Mouse (Mus musculus): ENCODE measurements around the gene Faap20.
A peak's percentile ranks its signal among the peaks of the same experiment; 100 is the strongest.
"Not testable (repeated sequence)": the region's sequence is repeated elsewhere in the genome, so short reads cannot be mapped to it uniquely, and the experiment has no call there.

The Faap20 gene

DNA sequence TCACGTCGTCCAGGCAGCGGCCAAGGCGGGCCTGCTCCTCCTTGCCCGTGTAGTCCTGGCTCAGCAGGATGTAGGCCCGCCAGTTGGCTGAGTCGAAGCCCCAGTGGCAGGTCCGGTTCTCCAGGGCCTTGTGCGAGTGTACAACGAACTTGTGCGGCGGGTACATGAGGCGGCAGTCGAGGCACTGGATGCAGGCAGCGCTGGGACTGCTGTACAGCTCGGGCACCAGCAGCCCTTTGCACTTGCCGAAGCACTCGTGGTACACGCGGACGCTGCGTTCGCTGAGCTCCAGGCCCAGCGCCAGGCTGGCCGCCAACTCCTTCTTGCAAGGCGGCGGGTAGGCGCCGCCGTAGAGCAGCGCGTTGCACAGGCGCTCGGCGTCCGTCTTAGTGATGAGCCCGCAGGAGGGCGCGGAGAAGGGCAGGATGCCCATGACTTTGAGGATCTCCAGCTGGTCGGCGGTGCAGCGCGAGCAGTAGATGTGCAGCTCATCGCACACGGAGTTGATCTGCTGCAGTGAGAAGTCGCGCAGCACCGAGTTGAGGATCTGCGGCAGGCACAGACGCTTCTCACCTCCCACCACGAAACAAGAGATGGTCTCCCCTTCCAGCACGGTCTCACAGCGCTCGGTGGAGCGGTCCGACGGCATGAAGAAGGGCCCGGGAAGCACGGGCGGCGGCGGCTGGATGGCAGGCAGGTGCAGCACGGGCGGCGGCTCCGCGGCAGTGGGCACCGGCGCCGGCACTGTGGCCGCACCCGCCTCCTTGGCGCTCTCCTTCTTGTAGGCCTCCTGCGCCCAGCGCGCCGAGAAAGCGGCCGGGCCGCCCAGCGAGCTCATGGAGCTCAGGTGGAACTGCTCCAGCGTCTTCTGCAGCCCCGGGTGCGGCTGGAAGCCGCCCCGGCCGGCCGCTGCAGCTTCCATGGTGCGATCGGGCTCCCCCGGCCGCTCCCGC lies 27.7 kb upstream of the Faap20 start:
- DNase-seq = peak; percentile 79

DNA sequence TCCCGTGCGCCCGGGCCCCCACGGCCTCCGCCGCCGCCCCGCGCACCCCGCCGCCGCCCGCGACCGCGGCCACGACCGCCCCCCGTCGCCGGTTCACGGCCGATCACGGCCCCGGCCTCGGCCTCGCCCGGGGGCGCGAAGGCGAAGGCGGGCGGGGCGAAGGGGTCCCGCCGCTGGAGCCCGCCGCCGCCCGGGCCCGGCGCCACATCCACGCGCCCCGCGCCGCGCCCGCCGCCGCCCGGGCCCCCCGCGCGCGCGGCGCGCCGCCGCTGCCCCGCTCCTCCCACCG lies 27.1 kb upstream of the Faap20 start, which contains the start of gene Ski:
Gene Ski (minus strand): TSS at position 41 of the 289 bp plus-strand sequence.
- no peak for DNase-seq

DNA sequence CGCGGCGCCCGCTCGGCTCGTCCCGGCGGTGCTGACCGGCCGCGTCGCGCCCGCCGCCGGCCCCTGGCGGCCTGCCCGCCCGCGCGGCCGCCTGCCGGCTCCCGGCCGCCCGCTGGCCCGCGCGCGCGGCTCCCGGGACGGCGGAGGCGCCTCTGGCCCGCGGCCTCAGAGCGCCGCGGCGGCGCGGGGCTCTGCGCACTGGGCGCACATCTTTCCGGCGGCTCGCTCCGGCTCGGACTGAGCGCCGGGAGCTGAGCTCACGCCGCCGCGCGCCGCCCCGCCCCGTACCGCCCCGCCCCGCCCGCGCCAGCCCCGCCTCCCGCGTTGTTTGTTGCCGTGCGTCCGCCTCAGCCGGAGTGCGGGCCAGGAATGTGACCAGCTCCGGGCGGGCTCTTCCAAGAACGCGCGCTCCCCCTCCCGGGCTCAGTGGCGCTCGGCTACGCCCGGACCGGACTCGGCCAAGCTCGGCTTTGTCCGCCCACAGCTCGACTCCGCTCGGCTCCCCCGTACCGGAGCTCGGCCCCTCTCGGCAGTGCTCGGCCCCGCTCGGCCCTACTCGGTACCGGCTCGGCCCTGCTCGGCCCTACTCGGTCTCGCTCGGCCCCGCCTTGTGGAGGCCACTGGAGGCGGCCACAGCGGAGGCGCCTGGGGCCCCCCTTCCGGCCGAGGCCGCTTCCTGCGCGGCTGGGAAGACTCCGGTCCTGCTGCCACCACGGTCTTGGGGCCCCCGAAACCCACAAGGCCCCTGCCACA lies 26.6 kb upstream of the Faap20 start:
- DNase-seq = peak; percentile 99

DNA sequence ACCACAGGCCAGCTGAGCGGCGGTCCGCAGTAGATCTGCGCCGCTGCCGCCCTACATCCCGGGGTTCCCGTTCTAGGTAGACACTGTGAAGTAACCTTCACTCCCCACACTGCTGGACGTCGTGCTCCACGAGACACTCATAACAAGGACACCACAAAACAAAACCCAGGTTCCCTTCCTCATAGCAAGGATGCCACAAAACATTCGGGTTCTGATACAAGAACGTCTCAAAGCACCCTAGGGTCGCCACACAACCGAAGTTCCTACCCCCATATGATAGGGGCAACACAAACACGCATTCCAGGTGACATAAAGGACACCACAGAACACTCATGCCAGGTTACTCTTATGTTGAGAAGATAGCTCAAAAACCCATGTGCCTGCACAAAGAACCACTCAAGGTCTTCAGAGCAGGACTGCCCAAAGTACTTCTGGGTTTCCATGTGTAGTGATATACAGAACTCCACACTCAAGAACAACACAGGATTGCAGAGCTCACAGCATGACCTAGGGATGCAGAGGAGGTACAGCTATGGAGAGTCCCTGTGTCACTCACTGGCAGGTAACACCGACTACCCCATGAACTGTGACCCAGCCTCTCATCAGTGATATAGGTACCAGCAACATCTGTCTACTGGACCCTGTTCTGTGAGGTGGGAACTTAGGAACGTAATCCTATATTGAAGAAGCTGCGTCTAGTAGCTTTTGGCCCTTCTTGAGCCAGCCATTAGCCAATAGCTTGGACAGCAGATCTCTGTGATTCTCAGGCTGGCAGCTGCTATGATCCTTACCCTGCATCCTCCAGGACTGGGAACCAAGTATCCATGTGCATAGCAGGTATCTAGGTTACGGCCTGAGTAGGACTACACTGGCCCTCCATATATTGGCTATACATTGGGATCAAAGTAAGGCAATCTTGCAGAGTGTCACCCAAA lies 25.7 kb upstream of the Faap20 start:
- DNase-seq = no peak

DNA sequence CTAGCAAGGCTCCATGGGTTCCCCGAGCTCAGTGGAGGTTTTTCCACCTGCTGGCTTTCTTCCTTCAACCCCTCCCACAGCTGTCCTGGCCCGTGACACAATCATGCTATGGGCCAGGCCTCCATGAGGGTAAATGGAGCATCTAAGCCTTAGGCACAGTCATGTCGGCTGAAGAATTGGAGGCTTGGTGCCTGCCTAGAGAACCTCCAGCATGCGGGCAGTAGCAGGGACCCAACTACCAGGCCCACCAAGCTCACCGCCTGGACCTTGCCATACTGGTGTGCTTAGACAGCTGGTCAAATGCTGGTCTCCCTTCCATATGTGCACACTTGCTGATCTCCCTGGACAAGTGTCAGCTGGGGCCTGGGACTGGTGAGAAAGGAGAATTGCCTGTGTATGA lies 23.7 kb upstream of the Faap20 start:
- DNase-seq = no peak

DNA sequence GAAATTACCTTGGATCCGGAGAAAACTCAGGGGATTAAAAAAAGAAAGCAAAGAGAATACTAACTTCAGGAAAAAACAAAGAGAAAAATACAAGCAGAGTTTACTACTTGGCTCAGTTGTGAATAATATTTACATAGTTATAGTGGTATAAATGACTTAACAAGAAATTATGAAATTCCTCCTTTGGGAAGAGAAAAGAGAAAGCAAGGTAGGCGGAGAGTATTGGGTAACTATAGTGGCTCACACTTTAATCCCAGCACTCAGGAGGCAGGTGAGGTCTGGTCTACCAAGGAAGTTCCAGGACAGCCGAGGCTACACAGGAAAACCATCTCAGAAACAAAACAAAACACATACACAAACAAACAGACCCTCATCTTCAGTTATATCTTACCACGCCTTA lies 21.6 kb upstream of the Faap20 start:
- DNase-seq = no peak

DNA sequence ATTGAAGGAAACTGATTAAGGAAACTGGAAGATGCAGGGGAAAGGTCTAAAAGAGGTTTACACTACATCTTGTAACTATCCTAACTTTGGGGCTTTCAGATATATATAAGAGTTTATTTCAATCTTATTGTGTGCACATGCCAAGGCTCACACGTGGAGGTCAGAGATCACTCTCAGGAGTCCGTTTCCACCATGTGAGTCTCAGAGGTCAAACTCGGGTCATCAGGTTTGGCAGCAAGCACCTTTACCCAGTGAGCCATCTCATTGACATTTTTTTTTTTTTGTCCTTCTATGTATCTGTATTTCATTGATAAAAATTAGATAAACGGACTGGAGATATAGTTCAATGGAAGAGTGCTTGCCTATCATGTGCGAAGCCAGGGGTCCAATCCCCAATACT lies 21.1 kb upstream of the Faap20 start:
- DNase-seq = no peak

DNA sequence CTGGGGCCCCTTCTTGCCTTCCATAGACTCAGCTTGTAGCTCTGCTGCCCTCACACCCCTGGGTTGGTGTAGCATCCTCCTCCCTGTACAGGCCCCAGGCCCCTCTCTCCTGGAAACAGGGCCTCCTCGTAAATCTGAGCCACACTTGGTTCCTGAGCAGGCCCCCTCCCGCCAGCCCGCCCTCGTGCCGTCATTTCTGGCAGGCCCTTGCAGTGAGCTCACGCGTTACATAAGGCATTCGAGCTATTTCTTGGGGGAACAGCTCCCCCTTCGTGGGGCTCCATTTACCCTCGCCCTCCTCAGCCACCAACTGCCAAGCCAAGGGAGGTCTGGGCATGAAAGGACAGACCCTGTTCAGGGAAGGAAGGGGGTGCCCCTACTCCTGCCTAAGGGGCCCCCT lies 15.7 kb upstream of the Faap20 start:
- peak; percentile 88 for DNase-seq

DNA sequence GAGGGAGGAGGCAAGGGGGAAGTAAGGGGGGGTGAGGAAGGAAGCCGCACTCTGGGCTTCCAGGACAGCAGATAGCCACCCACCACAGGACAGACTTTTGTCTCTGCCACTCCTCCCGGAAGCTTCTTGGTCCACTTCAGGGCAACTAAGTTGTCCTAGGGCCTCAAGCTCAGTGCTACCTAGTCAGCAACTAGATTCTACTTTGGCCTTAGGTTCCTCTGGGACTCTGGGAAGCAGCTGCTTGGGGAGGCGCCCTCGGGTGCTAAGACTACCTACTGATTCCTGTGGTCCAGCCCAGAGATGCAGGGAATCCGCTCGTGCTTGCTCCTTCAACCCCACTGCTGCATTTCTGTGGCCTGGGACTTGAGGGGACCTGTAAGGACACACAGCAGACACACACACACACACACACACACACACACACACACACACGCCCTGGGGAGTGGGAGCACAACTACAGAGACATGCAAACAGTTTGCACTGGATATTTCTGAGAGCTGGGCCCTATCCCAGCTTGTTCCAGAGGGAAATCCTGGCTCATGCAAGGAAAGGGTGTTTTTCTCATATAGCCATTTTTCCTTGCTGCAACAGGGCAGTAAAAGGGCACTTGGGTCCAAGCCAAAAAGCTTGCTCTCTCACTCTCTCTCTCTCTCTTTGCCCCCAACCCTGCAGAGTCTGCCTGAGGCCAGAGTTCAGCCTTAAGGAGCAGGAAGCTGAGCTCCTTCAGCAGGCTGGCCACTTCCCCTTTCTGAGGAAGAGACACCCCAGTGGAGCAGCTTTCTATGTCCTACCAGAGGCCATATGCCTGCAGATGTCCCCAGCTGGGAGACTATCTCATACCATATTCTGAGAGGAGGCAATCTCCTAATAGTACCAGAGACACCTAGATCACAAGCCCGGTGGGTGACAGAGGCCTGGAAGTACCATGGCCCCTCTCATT lies 15.0 kb upstream of the Faap20 start:
- peak; percentile 65 for DNase-seq

DNA sequence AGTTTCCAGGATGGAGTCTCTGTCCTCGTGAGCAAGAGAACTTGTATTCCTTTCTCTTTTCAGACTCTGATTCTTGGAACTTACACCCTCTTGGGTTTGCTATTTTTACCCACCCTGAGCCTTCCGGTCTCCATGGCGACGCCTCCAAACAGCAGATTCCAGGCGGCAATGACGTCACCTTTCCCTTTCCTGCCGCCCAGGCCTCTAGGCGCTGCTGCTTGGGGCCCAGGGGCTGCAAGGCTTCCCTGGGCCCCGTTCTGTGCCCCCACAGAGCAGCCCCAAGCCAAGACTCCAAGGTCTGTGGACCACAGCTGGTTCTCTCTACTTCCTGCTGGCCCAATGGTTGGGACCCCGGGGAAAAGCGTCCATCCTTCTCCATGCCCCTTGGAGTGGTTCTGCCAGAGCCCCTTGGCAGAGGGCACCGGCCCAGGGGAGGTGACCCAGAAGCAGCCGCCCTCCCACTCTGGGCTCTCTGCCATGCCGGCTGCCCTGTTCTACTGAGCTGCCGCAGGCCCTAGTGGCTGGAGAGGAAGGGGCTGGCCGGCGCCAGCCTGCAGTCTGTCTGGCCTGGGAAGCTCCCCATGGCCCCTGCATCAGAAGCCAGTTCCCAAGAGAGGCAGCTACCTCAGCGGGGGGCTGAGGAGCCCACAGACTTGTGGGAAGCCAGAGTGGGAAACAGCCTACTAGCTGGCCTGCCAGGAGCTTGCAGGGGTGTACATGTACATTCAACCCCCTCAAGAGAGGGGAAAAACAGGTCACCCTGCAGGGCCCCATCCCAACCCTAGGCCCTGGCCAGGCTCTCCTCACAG lies 14.1 kb upstream of the Faap20 start:
- peak; percentile 97 for DNase-seq

DNA sequence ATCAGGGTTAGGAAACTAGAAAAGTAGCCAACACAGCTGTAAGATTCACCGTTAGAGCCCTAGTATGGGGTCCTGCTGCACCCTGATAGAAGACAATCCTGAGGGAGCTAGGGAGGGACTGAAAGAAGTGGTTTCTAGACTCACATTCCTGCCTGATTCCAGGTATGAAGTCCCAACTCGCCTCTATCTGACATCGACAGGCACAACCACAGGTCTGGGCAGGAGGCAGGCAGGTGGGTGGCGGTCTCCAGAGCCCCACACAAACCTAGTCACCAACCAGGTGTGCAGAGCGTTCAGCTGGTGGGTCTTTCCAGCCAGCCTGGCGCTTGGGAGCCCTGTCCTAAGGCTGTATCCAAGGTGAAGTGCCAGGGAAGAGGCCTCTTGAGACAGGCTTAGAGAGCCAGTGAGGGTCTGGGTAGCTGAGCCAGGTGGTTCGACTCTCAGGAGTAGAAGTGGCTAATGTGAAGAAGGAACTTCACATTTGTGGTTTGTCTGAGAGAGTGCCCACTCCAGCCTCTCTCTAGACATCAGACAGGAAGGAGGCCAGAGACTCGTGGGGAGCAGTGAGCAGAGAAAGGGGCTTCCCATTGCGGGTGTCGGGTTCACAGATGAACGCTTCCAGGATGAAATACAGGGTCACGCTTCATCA lies 12.7 kb upstream of the Faap20 start:
- DNase-seq = peak; percentile 78

DNA sequence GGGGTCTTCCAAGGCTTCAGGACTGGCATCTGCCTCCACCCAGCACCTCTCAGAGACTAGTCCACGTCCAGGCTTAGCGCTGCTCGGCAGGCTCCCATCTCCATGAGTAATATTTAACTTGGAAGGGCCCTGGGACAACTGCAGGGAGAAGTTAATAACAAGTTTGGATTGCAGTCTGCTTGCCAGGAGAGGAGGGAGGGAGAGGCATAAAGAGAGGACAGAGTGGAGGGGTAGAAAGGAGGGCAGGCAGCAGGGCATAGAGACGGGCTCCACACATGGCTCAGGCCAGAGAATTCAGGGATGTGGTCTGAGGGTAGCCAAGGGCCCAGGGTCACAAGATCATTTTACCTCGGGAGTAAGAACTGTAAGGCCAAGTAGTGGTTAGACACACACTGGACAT lies 11.3 kb upstream of the Faap20 start:
- DNase-seq = peak; percentile 78

DNA sequence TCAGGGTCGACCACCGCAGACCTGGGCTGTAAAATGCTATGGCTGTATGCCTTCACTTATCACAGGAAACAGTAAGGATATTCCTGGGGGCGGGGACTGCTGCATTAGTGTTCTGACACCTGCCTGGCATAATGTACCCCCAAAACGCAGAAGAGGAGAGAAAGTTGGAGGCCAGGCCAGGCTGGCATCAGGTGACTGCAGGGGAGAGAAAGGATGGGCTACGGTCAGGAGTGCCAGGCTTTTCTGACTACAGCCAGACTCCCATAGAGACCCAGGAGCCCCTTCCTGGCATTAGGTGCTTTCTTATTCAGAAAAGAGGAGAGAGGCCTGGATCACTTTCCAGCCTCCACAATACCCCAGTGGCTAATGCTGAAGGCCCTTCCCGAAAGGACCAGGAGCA lies 10.1 kb upstream of the Faap20 start:
- DNase-seq = no peak

DNA sequence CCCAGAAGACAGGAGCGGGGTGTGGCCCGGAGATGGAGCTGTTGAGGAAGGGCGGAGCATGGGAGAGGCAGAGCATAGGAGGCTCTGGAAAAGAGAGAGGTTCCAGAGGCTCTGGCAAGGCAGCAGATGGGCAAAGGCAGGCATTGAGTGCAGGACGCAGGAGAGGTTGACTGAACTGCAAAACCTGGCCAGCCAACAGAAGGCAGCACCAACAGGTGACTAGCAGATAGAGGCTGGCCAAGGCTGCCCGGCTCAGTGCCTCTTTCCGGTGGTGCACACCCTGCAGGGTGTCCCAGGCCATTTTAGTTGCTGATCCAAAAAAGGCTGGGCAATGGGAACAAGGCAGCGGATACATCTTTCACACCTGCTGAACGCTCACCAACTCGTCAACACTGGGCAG lies 7.8 kb upstream of the Faap20 start:
- no peak for DNase-seq

DNA sequence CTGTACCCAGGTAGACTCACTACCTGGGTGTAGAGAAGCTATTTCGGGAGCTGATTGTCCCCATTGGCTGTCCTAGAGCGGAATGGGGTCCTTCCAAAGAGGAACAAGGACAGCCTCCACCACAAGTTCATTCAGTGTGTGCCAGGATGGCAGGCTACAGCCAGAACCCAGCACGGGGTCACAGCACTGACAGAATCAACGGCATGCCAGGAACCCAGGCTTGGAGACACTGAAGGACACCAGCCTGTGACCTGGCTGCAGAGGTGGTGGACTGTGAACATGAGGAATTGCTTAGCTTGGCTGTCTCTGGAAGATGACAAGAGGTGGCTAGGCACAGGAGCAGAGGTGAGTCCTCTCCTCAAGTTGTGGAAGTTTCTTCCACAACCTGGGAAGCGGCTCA lies 7.3 kb upstream of the Faap20 start:
- no peak for DNase-seq

DNA sequence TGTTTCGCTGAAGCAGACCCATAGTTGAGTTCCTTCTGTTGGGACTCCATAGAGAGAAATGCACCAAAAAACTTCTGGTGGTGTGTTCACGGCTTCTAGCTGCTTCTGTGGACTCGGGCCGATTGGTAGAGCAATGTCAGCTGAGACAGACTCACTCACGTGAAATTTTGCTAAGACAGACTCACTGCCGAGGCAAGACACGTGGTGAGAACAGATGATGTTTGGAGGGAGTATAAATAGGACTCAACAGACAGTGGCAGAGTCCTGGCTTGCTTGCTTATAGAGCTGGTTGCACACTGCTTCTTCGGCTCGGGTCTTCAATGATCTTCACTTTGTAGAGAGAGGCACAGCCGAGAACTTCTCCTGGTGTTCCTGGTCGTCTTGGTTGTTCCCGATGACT lies 6.4 kb upstream of the Faap20 start:
- no peak for DNase-seq

DNA sequence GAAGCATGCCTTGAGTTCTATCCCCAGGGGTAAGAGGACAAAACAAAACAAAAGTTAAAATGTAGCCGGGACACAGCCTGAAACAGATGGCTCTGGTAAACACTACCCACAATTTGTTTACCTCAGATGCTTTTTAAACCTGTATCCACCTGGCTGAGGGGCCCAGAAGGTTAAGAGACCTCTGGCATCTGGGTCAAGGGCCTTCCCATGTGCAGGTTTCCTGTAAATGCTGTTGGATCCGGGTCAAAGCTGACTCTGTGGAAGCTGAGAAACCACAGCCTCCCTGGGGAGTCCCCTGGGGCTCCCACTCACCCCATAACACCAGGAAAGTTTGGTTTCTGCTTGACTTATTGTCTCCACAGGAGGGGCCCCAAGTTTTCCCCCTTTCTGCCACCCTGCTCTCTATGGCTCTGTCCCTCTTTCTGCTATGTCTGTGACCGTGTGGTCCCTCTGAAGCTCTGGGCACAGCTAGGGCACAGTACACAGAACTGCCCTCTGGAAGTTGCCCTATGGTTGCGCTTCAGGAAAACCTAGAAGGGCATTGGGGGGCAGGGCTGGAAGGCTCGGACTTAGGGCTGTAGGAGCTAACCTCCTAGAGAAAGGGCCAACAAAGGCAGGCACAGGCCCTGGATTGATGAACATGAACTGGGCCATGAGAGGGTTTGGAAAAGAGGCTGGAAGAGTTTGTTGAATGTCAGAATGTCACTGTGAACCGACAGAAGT lies 3.7 kb upstream of the Faap20 start:
- no peak for DNase-seq

DNA sequence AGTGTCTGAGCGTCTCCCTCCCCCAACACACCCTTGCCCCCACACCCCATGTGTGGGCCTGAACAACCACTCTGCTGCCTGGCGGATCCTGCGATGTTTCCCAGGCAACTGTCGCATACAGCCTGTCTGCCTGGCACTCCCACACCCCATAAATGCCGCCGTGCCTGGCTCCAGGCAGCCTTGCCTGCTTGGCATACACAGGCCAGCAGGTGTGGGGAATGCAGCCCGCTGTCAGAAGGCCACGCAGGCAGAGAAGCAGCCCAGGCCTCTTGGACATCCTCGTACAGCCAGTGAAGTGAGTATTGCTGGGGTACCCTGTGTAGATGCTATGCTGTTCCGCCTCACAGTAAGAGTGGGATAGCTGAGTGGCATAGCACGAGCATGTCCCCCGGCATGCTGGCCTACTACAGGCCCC lies 2.9 kb upstream of the Faap20 start:
- DNase-seq = no peak

DNA sequence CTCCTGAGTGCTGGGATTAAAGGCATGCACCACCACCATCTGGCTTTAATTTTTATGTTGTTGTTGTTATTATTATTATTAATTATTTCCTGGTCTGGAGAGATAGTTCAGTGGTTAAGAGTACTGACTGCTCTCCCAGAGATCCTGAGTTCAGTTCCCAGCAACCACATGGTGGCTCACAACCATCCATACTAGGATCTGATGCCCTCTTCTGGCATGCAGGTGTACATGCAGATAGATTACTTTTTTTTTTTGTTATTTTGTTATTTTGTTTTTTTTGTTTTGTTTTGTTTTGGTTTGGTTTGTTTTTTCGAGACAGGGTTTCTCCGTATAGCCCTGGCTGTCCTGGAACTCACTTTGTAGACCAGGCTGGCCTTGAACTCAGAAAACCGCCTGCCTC lies 1.5 kb upstream of the Faap20 start:
- DNase-seq = not testable (repeated sequence)

DNA sequence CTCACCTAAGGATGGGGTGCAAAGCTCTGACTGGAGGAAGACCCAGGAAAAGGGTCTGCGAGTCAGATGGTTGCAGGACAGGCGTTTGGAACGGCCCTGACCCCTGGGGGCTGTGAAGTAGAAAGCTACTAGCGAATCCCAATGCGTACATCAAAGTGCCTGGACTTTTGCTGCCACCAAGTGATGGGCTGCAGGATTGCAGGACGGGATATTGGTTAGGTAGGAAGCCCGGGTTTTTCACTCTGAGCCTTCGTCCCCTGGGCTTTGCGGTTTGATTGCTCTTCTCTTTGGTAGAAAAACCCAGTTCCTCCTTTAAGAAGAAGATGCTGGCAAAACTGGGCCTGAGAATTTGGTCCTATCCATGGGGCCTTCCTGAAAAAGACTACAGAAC lies 350 bp upstream of the Faap20 start:
- peak; percentile 99 for DNase-seq
